Mouse (Mus musculus): ENCODE results near the gene Atp2b4.
A peak's percentile ranks its signal among the peaks of the same experiment; 100 is the strongest.
"Not testable (repeated sequence)": the region's sequence is repeated elsewhere in the genome, so short reads cannot be mapped to it uniquely, and the experiment has no call there.

The Atp2b4 gene

GRCm38 (mm10) chr1:133745078-133745495 lies 55.8 kb downstream of the Atp2b4 start:
- no peak for DNase-seq (ENCODE audit: low spot score)

GRCm38 (mm10) chr1:133744609-133745008 lies 56.2 kb downstream of the Atp2b4 start:
- DNase-seq (ENCODE audit: low spot score) = peak; percentile 36

GRCm38 (mm10) chr1:133742517-133742916 lies 58.3 kb downstream of the Atp2b4 start:
- no peak for DNase-seq (ENCODE audit: low spot score)

- no peak for DNase-seq (ENCODE audit: low spot score)
These were observed 58.9 kb downstream of the Atp2b4 start for GRCm38 (mm10) chr1:133741881-133742434.

GRCm38 (mm10) chr1:133741171-133741570 lies 59.7 kb downstream of the Atp2b4 start:
- DNase-seq (ENCODE audit: low spot score) = no peak

GRCm38 (mm10) chr1:133736664-133737063 lies 64.2 kb downstream of the Atp2b4 start:
- no peak for DNase-seq (ENCODE audit: low spot score)

GRCm38 (mm10) chr1:133735995-133736652 lies 64.7 kb downstream of the Atp2b4 start:
- no peak for DNase-seq (ENCODE audit: low spot score)

- DNase-seq (ENCODE audit: low spot score) = no peak
These were observed 68.0 kb downstream of the Atp2b4 start for GRCm38 (mm10) chr1:133732814-133733213.

- no peak for DNase-seq (ENCODE audit: low spot score)
These were observed 72.5 kb downstream of the Atp2b4 start for GRCm38 (mm10) chr1:133728339-133728738.

- no peak for DNase-seq (ENCODE audit: low spot score)
These were observed 80.5 kb downstream of the Atp2b4 start for GRCm38 (mm10) chr1:133720342-133720741.

- no peak for DNase-seq (ENCODE audit: low spot score)
These were observed 82.1 kb downstream of the Atp2b4 start for GRCm38 (mm10) chr1:133718786-133719185.

- DNase-seq (ENCODE audit: low spot score) = no peak
These were observed 82.5 kb downstream of the Atp2b4 start for GRCm38 (mm10) chr1:133718296-133718695.

GRCm38 (mm10) chr1:133716464-133716863 lies 84.4 kb downstream of the Atp2b4 start:
- peak; percentile 35 for DNase-seq (ENCODE audit: low spot score)

- no peak for DNase-seq (ENCODE audit: low spot score)
These were observed 85.7 kb downstream of the Atp2b4 start for GRCm38 (mm10) chr1:133715191-133715590.

- no peak for DNase-seq (ENCODE audit: low spot score)
These were observed 87.9 kb downstream of the Atp2b4 start for GRCm38 (mm10) chr1:133713009-133713370.

- DNase-seq (ENCODE audit: low spot score) = no peak
These were observed 88.4 kb downstream of the Atp2b4 start for GRCm38 (mm10) chr1:133712288-133713008.

- DNase-seq (ENCODE audit: low spot score) = no peak
These were observed 89.5 kb downstream of the Atp2b4 start for GRCm38 (mm10) chr1:133711376-133711775.

GRCm38 (mm10) chr1:133710895-133711294 lies 89.9 kb downstream of the Atp2b4 start:
- no peak for DNase-seq (ENCODE audit: low spot score)

GRCm38 (mm10) chr1:133709292-133709691 lies 91.5 kb downstream of the Atp2b4 start:
- DNase-seq (ENCODE audit: low spot score) = no peak

- not testable (repeated sequence) for DNase-seq (ENCODE audit: low spot score)
These were observed 99.0 kb downstream of the Atp2b4 start for GRCm38 (mm10) chr1:133701824-133702223.

GRCm38 (mm10) chr1:133697935-133698620 lies 102.8 kb downstream of the Atp2b4 start:
- no peak for DNase-seq (ENCODE audit: low spot score)

GRCm38 (mm10) chr1:133695901-133696300 lies 104.9 kb downstream of the Atp2b4 start:
- DNase-seq (ENCODE audit: low spot score) = no peak

- no peak for DNase-seq (ENCODE audit: low spot score)
These were observed 106.0 kb downstream of the Atp2b4 start for GRCm38 (mm10) chr1:133694876-133695275.
